Mouse (Mus musculus): ENCODE measurements around the gene Stkld1. TPM values are rescaled to one million over a fixed set of nuclear protein-coding genes. Genes with fewer than 3 reads are reported as not detected.
"Not testable (repeated sequence)": the region's sequence is repeated elsewhere in the genome, so short reads cannot be mapped to it uniquely, and the experiment has no call there.

The Stkld1 gene
- 0.28 and 0.30 TPM in 2 replicates for polyA plus RNA-seq (2012; rRNA removed)

GRCm38 (mm10) chr2:26933304-26934055, at the start of gene Stkld1, which contains the start of gene Surf4:
Stkld1 (plus strand) TSS chr2:26934047.
Surf4 (minus strand) TSS chr2:26933928.
- TF ChIP-seq CTCF (IDR thresholded peaks at IDR 0.05; ENCODE audit: borderline replicate concordance, insufficient read depth, low read depth, low read length) (no peak), POLR2A (IDR thresholded peaks at IDR 0.05; ENCODE audit: borderline replicate concordance, insufficient read depth, low read length) (peak; percentile 69)
- DNase-seq = peak; percentile 93
- no peaks in the 10 kb centered on the region for H3K27me3 ChIP-seq (ENCODE audit: control insufficient read depth, insufficient read depth, low read length)
- 1% methylated on average over 66 of the region's 70 CpGs for WGBS
- peak within 1 kb of the TSS; percentile 81 for H3K27ac ChIP-seq (ENCODE audit: insufficient read depth, low read length)
- H3K4me3 ChIP-seq (replicated peaks; ENCODE audit: insufficient read depth, low read depth, low read length) = peak within 1 kb of the TSS; percentile 88
- peaks cover 10% of the 10 kb centered on the region for H3K4me1 ChIP-seq (ENCODE audit: control insufficient read depth, insufficient read depth, low read length)

- 85% methylated on average over 2 of the region's 2 CpGs for WGBS
- DNase-seq; H3K27ac ChIP-seq (ENCODE audit: insufficient read depth, low read length); H3K27me3 ChIP-seq (ENCODE audit: control insufficient read depth, insufficient read depth, low read length); H3K4me3 ChIP-seq (replicated peaks; ENCODE audit: insufficient read depth, low read depth, low read length); H3K4me1 ChIP-seq (ENCODE audit: control insufficient read depth, insufficient read depth, low read length): not testable (repeated sequence)
Measured at GRCm38 (mm10) chr2:26885541-26885940, 48.3 kb upstream of the Stkld1 start.

GRCm38 (mm10) chr2:26886170-26886569, 47.7 kb upstream of the Stkld1 start:
- not testable (repeated sequence) for DNase-seq; H3K4me3 ChIP-seq (replicated peaks; ENCODE audit: insufficient read depth, low read depth, low read length); H3K4me1 ChIP-seq (ENCODE audit: control insufficient read depth, insufficient read depth, low read length); H3K27ac ChIP-seq (ENCODE audit: insufficient read depth, low read length); H3K27me3 ChIP-seq (ENCODE audit: control insufficient read depth, insufficient read depth, low read length)
- WGBS = 31% methylated on average over 4 of the region's 4 CpGs

- Histone ChIP-seq H3K27me3 (ENCODE audit: control insufficient read depth, insufficient read depth, low read length) (no peaks in the 10 kb centered on the region), H3K4me1 (ENCODE audit: control insufficient read depth, insufficient read depth, low read length) (no peaks in the 10 kb centered on the region), H3K4me3 (replicated peaks; ENCODE audit: insufficient read depth, low read depth, low read length) (no peak overlapping the region), H3K27ac (ENCODE audit: insufficient read depth, low read length) (no peak overlapping the region)
- 85% methylated on average over 4 of the region's 4 CpGs for WGBS
- TF ChIP-seq CTCF (IDR thresholded peaks at IDR 0.05; ENCODE audit: borderline replicate concordance, insufficient read depth, low read depth, low read length) (no peak), POLR2A (IDR thresholded peaks at IDR 0.05; ENCODE audit: borderline replicate concordance, insufficient read depth, low read length) (no peak)
- no peak for DNase-seq
Measured at GRCm38 (mm10) chr2:26895898-26896297, 37.9 kb upstream of the Stkld1 start.

- no peak overlapping the region for H3K4me3 ChIP-seq (replicated peaks; ENCODE audit: insufficient read depth, low read depth, low read length)
- 79% methylated on average over 1 of the region's 1 CpGs for WGBS
- no peak for DNase-seq
- TF ChIP-seq CTCF (IDR thresholded peaks at IDR 0.05; ENCODE audit: borderline replicate concordance, insufficient read depth, low read depth, low read length) = no peak
- no peak for TF ChIP-seq POLR2A (IDR thresholded peaks at IDR 0.05; ENCODE audit: borderline replicate concordance, insufficient read depth, low read length)
- H3K27ac ChIP-seq (ENCODE audit: insufficient read depth, low read length) = no peak overlapping the region
- peaks cover 7% of the 10 kb centered on the region; the same call in 1 of the 2 replicates for H3K4me1 ChIP-seq (ENCODE audit: control insufficient read depth, insufficient read depth, low read length)
- no peaks in the 10 kb centered on the region for H3K27me3 ChIP-seq (ENCODE audit: control insufficient read depth, insufficient read depth, low read length)
Measured at GRCm38 (mm10) chr2:26900731-26901130, 33.1 kb upstream of the Stkld1 start.

GRCm38 (mm10) chr2:26901834-26902400, 31.9 kb upstream of the Stkld1 start:
- H3K4me3 ChIP-seq (replicated peaks; ENCODE audit: insufficient read depth, low read depth, low read length) = peak overlapping the region; percentile 99
- DNase-seq = no peak
- WGBS = 7% methylated on average over 7 of the region's 7 CpGs
- H3K4me1 ChIP-seq (ENCODE audit: control insufficient read depth, insufficient read depth, low read length) = peaks cover 7% of the 10 kb centered on the region; the same call in 1 of the 2 replicates
- H3K27ac ChIP-seq (ENCODE audit: insufficient read depth, low read length) = 0 out of 2 replicates have a peak overlapping the region, but pooled peaks have one; percentile 15
- TF ChIP-seq POLR2A (IDR thresholded peaks at IDR 0.05; ENCODE audit: borderline replicate concordance, insufficient read depth, low read length) (no peak), CTCF (IDR thresholded peaks at IDR 0.05; ENCODE audit: borderline replicate concordance, insufficient read depth, low read depth, low read length) (no peak)
- no peaks in the 10 kb centered on the region for H3K27me3 ChIP-seq (ENCODE audit: control insufficient read depth, insufficient read depth, low read length)

- Histone ChIP-seq H3K27me3 (ENCODE audit: control insufficient read depth, insufficient read depth, low read length) (no peaks in the 10 kb centered on the region), H3K4me3 (replicated peaks; ENCODE audit: insufficient read depth, low read depth, low read length) (peak within 1 kb of the TSS; percentile 99), H3K4me1 (ENCODE audit: control insufficient read depth, insufficient read depth, low read length) (peaks cover 7% of the 10 kb centered on the region), H3K27ac (ENCODE audit: insufficient read depth, low read length) (peak within 1 kb of the TSS; percentile 72)
- TF ChIP-seq POLR2A (IDR thresholded peaks at IDR 0.05; ENCODE audit: borderline replicate concordance, insufficient read depth, low read length) (peak; percentile 71; the same call in 1 of the 2 replicates), CTCF (IDR thresholded peaks at IDR 0.05; ENCODE audit: borderline replicate concordance, insufficient read depth, low read depth, low read length) (no peak)
- DNase-seq = peak; percentile 95 to 97
- WGBS = under 1% methylated on average over 41 of the region's 41 CpGs
Measured at GRCm38 (mm10) chr2:26902467-26903220, 31.2 kb upstream of the Stkld1 start, which contains the start of gene Surf6. Surf6 (minus strand) TSS chr2:26902879.

Data from cerebellum, adult 2 months (tissue).